Mouse (Mus musculus) MEL-GATA-1-ER (cell line): ENCODE measurements around the gene 1110065P20Rik.
A peak's percentile ranks its signal among the peaks of the same experiment; 100 is the strongest.

ENCODE experiments used
- DNase-seq: peaks from one replicate; pipeline ENCODE4 v3.0.0-alpha.2; 2012; ENCODE audit warnings: low read depth; ENCODE audit errors: extremely low read depth

The 1110065P20Rik gene

DNA sequence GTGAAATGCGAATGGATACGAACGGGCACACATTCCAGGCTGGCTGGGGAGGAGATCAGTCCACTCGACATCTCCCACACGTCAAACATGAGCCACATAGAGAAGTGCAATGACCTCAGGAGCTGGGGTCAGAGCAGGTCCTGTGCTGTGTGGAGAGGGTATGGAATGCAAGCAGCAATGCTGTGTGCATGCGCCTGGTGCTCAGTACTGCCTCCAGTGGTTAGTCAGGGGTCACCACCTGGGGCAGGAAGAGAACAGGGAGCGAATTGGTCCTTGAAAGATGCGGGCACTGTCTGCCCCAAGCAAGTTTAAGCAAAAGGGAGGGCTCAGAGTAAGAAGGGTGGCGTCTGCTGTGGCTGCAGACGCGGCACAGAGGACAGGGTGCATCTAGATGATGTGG, 7.5 kb downstream of the 1110065P20Rik start:
- peak; percentile 7 for DNase-seq

DNA sequence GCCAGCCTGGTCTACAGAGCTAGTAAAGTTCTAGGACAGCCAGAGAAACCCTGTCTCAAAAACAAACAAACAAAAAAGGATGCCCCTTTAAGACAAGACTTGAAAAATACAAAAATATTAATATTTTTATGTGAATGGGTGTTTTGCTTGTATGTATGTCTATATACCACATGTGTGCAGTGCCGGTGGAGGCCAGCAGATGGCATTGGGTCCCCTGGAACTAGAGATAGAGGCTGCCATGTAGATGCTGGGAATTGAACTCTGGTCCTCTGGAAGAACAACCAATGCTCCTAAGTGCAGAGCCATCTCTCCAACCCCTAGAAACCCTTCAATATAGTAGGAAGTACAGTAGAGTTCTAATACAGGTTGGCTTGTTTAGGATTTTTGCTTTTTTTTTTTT, 10.0 kb downstream of the 1110065P20Rik start:
- no peak for DNase-seq

DNA sequence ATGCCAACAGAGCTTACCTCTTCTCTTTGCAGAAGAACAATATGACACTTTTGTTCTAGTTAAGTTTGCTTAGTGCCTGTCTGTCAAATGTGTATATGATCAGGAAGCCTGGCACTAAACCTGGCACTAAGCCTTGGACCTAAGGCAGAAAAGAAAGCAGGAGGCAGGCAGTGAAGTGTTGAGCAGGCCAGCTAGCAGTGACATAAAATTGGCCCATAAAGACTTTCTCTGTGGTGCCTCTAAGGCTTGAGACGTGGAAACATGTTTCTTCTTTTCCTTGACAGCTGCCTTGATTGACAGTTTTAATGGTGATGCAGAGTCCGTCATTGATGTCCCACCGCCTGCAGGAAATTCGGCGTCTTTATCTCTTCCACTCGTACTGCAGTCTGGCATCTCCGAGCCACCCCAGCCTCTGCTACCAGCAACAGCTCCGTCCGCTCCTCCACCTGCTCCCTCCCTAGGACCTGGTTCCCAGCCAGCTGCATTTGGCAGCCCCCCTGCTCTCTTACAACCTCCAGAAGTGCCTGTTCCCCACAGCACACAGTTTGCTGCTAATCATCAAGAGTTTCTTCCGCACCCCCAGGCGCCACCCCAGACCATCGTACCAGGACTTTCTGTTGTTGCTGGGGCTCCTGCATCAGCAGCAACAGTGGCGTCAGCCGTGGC, 12.8 kb downstream of the 1110065P20Rik start:
- no peak for DNase-seq

DNA sequence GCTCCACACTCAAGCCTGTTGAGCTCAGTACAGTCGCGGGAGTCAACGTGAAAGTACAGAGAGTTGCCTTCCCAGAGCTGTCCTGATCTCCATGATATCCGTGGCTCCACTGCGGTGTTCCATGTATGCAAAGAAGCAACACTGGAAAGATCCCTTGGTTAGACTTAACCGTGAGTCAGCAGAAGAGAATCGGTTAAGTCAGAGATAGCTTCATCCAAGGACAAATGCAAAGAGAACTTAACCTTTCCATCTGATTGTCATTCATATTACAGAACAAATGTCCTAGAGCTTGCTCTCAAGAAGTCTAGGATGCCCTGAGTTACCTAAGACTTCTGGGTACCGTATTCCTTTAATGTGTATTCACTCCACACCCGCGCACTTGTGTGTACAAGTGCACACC, 18.2 kb downstream of the 1110065P20Rik start:
- DNase-seq = no peak

DNA sequence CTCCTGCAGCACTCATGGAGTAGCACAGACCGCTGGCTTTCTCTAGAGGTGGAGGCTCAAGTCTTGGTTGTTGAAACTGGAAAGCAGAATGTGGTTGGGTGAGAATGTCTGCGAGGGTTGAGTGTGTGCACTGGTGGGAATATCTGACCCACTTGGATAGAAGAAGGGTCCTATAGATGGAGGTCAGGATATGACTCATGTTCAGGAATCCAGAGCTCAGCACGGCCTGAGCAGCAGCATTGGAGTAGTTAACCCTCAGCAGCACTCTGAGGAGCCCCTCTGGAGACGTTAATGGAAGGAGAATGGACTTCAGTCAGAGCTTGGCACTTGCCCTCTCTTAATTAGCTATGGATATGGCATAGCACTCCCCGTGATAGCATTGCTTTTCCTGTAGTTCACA, 21.3 kb downstream of the 1110065P20Rik start:
- no peak for DNase-seq

DNA sequence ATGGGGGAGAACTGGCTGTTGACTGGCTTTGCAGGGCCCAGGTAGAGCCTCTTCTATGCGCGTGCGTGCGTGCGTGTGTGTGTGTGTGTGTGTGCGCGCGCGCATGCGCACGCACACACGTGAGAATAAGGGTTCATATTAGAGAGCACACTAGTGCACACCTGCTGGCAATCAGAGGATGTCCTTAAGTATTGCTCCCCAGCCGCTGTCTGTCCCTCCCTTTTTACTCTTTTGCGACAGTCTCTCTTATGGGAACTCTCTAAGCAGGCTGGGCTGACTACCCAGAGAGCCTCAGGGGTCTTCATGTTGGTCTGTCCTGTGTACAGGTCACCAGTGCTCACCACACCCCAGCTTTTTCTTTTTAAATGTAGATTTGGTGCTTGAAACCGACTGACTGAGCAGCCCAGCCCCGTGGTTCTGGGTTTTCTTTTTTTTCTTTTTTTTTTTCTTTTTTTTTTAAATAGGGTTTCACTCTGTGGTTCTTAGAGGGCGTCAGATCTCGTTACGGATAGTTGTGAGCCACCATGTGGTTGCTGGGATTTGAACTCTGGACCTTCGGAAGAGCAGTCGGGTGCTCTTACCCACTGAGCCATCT, 25.5 kb downstream of the 1110065P20Rik start:
- no peak for DNase-seq

DNA sequence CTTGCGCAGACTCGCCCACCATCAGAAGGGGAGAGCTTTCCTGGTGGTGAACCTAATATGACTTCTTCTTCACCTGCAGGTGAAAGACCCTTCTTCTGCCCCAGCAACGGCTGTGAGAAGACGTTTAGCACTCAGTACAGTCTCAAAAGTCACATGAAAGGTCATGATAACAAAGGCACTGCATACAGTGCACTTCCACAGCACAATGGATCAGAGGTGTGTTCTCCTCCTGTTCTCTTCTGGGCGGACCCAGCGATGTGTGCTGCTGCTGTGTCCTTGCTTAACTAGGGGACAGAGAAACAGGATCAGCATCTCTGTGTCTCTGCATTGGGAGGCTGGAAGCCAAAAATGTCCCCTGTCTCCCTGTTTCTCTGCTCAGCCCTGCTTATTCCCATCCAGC, 26.0 kb downstream of the 1110065P20Rik start:
- DNase-seq = no peak

DNA sequence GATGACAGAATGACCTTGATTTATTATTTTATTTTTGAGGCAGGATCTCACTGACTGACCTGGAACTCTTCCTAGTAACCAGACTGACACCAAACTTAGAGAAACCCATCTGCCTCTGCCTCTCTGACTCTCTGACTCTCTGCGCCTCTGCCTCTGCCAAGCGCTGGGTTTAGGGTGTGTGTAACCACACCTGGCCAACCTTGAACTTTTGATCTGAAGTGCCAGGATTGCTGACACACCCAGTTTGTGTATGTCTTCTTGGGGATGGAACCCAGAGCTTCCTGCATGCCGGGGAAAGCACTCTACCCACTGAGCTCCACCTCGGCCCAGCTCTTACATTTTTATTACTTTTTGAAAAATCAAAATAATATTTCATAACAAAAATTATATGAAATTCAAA, 32.2 kb downstream of the 1110065P20Rik start:
- no peak for DNase-seq

DNA sequence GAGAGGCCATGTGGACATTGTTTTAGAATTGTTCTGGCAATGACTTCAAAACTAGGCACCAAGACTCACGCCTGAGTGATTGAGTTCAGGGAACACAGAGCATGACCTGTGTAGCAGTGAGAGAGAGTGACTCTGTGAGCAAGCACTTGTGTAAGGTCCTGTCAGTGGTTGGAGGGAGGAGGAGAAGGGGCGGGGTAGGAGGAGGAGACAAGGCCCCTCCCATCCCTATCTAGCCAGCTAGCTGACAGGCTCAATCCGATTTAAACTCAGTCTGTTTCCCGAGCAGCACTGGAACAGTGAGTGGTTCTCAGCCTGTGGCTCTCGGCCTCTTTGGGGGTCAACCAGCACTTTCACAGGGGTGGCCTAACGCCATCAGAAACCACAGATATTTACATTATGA, 33.2 kb downstream of the 1110065P20Rik start:
- peak; percentile 44 for DNase-seq

DNA sequence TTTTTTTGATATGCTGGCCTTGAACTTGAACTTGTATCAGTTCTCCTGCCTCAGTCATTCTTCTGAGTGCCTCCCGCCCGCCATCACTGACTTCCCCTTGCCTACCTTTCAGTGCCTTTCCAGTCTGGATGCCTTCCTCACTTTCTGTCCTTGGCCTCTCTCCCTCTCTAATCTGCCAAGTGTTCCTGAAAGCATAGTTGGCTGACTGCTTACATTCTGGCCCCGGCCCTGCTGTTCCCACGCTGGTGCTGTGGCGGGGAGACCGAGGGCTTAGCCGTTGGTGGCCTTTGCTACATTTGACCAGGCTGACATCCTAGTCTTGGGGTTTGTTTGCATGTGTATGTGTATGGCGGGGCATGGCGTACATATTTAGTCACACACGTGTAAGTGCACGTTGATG, 35.1 kb downstream of the 1110065P20Rik start:
- DNase-seq = no peak

DNA sequence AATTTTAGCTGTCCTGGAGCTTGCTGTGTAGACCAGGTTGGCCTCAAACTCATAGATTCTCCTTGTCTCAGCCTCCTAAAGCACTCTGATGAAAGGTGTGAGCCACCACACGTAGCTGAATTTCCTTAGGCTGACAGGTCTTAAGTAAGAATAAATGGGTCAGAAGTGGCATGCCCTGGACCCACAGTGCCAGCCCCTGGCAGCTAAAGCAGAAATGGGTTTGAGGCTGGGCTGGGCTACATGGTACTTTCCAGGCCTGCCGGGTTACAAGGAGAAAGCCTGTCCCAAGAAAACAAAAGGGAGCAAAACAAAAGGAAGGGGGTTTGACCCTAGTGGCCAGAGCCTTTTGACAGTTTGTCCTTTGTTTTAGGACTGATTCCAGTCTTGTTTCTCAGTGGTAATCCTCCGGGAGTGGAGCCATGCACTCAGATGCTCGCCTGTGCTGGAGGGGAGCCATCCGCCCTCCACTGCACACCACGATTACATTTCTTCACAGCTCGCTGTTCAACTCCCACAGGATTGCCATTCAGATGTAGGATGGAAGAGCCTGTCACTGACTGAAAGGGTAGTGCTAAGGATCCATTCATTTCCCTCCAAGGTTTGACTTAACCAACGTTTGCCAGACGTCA, 39.5 kb downstream of the 1110065P20Rik start:
- DNase-seq = no peak

DNA sequence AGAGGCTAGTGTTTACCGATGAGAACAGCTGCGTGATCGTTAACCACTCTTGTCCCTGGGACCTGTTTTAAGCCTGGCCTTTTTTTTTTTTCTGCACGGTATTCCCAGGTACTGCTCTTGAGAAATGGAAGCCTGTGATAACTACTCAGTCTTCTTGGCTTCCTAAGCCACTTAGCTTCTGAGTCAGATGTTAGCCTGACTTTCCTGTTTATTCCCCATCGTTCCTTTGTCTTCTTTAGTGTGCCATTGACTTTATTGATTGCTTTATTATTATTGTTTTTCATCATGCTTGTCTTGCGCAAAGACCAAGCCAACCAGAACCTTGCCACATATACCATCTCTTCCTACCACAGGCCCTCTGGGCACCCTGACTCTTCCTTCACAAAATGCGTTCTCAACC, 40.9 kb downstream of the 1110065P20Rik start:
- no peak for DNase-seq

DNA sequence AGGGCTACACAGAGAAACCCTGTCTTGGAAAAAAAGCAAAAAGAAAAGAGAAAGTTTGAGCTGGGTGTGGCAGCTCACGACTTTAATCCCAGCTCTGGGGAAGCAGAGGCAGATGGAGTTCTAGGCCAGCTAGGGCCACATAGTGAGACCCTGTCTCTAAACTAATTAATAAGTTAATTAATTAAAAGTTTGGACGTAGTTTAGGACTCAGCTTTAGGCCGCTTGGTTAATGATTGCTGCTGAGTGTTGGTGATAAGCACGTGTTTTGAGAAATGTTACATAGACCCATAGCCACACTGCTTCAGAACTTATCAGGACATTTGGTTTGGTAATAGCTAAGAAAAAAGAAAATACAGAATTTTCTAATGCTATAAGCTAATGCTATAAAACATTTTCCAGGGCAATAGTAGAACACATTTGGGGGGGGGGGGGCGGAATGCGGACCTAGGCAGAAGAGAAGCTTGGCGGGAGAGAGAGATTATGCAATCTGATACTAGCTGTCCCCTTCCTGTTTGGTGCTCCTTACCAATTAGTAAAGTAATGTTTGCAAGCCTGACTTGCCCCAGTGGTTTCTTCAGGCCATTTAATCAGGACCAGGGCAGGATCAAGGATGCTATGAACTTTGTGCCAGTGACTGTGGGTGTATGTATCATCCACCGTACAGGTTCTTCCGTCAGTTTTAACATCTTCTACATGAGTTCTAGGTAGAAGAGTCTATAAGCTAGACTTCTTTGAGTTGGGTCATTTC, 41.7 kb downstream of the 1110065P20Rik start:
- no peak for DNase-seq

DNA sequence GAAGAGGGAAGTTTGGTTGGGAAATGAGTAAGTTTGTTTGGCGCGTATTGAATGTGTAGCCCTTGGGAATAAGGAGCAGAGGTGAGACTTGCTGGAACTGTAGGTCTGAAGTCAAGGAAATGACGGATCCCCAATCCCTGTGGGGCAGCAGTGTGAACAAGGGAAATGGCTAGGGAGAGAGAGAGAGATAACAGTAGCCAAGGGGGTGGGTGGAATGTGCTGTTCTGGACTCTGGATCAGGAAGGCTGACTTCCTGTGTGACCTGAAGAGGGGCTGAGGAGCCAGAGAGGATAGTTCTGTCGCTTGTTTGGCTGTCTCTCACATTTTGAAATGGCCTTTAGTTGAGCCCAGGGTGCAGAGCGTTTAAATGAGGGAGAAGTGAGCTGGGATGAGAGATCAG, 42.5 kb downstream of the 1110065P20Rik start:
- DNase-seq = no peak

DNA sequence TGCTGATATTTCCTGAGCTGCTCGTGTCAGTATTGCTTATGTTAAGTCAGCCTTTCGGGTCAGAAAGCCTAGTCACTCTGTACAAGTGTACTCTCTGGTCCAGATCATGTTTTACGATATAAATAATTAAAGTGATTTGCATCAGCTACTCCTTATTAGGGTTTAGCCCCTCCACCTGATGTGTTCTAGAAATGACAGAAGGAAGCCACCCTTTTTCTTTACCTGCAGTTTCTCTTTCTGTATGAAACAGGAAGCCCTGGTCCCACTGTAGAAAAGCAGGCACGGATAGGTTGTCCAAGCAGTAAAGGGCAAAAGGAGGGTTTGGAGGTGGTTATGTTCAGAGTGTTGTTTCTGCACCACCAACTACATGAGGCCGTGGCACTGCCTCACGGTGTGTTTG, 47.6 kb downstream of the 1110065P20Rik start:
- no peak for DNase-seq

DNA sequence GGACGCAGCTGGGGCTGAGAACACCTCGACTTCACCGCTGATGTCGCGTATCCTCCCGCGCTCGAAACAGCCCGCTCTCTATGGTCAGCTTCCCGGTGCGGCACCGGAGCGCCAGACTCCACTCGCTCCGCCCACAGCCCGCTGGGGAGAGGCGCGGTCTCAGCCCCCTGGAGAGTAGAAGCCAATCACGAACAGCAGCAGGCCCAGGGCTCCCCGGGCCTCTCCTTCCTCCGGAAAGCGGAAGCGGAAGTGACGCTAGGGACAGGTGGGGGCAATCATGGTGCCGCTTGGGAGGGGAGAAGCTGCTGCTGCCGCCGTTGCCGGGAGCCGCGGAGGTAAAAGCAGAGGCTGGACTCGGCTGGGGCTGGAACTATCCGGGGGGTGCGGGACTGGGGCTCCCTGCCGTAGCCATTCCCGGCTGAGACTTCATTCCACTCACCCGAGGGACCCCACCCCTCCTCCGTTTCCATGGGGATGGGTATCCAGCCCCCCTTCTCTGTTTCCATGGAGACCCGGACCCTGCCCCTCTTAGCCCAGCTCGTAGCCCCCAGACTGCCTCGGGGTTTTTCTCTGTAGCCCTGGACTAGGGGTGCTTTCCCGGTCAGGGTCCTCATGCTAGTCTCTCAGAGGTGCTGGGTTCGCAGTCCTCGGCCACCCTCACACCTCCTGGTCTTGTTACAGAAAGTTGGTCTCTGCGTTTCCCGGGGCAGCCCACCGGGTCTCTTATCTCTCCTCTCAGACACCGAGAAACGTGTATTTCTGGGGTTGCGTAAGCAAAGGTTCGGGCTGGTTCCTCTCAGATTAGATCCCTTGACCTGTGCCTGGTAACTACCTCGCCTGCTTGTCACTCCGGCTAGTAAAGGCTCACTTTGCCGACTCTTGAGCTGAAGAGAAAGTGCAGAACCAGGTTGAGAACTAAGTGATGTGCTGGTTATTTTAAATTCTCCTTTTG, 48.4 kb downstream of the 1110065P20Rik start:
- peak; percentile 93 for DNase-seq

DNA sequence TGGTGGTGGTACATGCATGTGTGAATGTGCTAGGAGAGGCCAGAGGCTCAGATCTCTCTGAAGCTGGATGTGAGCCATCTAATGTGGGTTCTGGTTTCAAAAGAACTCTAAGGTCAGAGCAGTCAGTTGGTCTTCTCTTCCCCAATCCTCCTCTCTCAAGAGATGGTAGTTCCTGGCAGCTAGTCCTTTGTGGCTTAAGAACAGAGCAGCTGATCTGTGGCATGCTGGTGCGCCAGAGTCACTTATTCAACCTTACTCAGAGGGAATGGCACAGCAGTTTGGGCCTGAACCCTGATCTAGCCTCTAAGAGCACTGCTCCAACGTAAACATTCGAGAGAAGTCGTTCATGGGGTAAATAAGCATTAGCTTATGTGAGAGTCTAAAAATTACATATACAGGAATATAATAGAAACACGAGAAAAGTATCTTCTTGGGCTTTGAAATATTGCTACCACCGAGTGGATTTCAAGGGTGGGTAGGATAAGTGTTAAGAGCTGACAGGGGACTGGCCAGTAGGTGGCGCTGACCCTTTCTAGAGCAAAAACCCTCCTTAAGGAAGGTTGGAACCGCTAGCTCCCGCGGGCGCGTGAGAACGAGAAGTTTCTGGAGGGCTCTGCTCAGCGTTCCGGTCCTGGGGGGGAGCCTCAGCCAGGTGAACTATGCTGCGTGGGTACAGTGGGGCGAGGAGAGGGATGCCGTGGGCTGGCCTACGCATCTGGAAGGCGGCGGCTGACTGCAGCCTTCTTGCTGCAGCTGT, 49.3 kb downstream of the 1110065P20Rik start, which contains the start of gene Mtf1:
Gene Mtf1 (plus strand): TSS at position 553 of the 757 bp plus-strand sequence.
- peak; percentile 77 for DNase-seq
